10 mouse cellular contexts compared by ENCODE assay signal in genomic region chr15:84074705-84075185, GRCm38 (mm10). TPM values are rescaled to one million over a fixed set of nuclear protein-coding genes. Genes with fewer than 3 reads are reported as not detected.
DNase-seq lines count a peak whose midpoint lies in the region; ATAC-seq and TF ChIP-seq lines count a peak whose summit lies in the region.
"Had no signal": no experiment of that assay in that cellular context is flagged by ENCODE, and none has a peak within 500 bp of the region (broad histone marks: within the 10 kb centered on the region; RNA-seq: fewer than 3 reads in every experiment).

No protein-coding gene starts in this region.

- WGBS in heart, embryonic 11.5 days (ENCODE audit: insufficient replicate concordance): 17% methylated on average over 17 of the region's 17 CpGs
- WGBS in forebrain, embryonic 10.5 days: 12% methylated on average over 17 of the region's 17 CpGs

- ATAC-seq in heart, embryonic 11.5 days (replicated peaks; ENCODE audit: insufficient number of reproducible peaks, low FRiP score, low TSS enrichment): no peak
- ATAC-seq in megakaryocyte-erythroid progenitor cell, adult 5-6 weeks (replicated peaks; ENCODE audit: low FRiP score, low TSS enrichment, poor library complexity, severe bottlenecking): 0 out of 2 replicates have a peak, but pooled peaks have one; percentile 34

- no peaks in the 10 kb centered on the region for H3K9me3 ChIP-seq in heart, embryonic 11.5 days (replicated peaks; ENCODE audit: control insufficient read depth, low read length)
- no peaks in the 10 kb centered on the region for H3K9me3 ChIP-seq in ES-E14 (ENCODE audit: control insufficient read depth, insufficient read depth, low read depth, low read length)
- H3K9me3 ChIP-seq in forebrain, embryonic 10.5 days: no peaks in the 10 kb centered on the region
- H3K9me3 ChIP-seq: heart, embryonic 13.5 days had no signal

- DNase-seq in heart, postnatal 4 days: peak; percentile 33
- peak; percentile 40 for DNase-seq in ES-E14 (ENCODE audit: low read depth, low spot score)
- peak; percentile 46 for DNase-seq in forebrain, embryonic 10.5 days (ENCODE audit: extremely low spot score, low spot score)
- DNase-seq in gastrocnemius, postnatal 25 days: no peak
- no peak for DNase-seq in kidney, adult 18-20 months
- DNase-seq in heart, adult 11 months: no peak

- no peak overlapping the region for H3K27ac ChIP-seq in heart, embryonic 11.5 days (ENCODE audit: low read depth, low read length)
- H3K27ac ChIP-seq in ES-E14 (ENCODE audit: insufficient read depth, low read depth, low read length, poor library complexity, severe bottlenecking): no peak overlapping the region
- H3K27ac ChIP-seq in forebrain, embryonic 10.5 days: peak overlapping the region; percentile 64; the same call in 1 of the 2 replicates
- H3K27ac ChIP-seq: heart, embryonic 13.5 days; macrophage had no signal

- in situ Hi-C loops in ES-E14 (cut with MboI; ENCODE audit: low sequenced_read_pairs in 2 of 2, unreplicated experiment in 2 of 2): loop anchor here in 1 of 2 experiments (25.0 kb wide), 1 partner anchor 312 kb away; no protein-coding TSS in a partner anchor

- no peak overlapping the region for H3K9ac ChIP-seq in heart, embryonic 11.5 days (ENCODE audit: low read depth, low read length)
- H3K9ac ChIP-seq in ES-E14 (ENCODE audit: insufficient read depth, low read depth, low read length, poor library complexity, severe bottlenecking): no peak overlapping the region
- H3K9ac ChIP-seq: heart, embryonic 13.5 days had no signal

- no peaks in the 10 kb centered on the region for H3K4me1 ChIP-seq in heart, embryonic 11.5 days (ENCODE audit: control insufficient read depth, insufficient read depth, low read length)
- peaks cover 3 to 15% of the 10 kb centered on the region in 2 experiments; a peak in 3 of 4 replicates for H3K4me1 ChIP-seq in ES-E14 (ENCODE audit: control insufficient read depth in 2 of 2, insufficient read depth in 2 of 2, low read length in 2 of 2, poor library complexity in 1 of 2)
- peaks cover 43% of the 10 kb centered on the region for H3K4me1 ChIP-seq in forebrain, embryonic 10.5 days

- H3K4me2 ChIP-seq in heart, embryonic 11.5 days: no peak overlapping the region
- H3K4me2 ChIP-seq: heart, embryonic 13.5 days had no signal

- no peak overlapping the region for H3K4me3 ChIP-seq in heart, embryonic 11.5 days (ENCODE audit: low read depth, low read length)
- peak overlapping the region; percentile 25 to 33; a peak in 3 of 4 replicates for H3K4me3 ChIP-seq in ES-E14 (ENCODE audit: insufficient read depth in 1 of 2, low read depth in 1 of 2, low read length in 2 of 2, poor library complexity in 1 of 2, severe bottlenecking in 1 of 2)
- peak overlapping the region; percentile 43 for H3K4me3 ChIP-seq in forebrain, embryonic 10.5 days
- H3K4me3 ChIP-seq: heart, embryonic 13.5 days had no signal

- H3K36me3 ChIP-seq in heart, embryonic 11.5 days (ENCODE audit: control insufficient read depth, insufficient read depth, low read length): no peaks in the 10 kb centered on the region
- 0 out of 2 replicates have a peak, but pooled peaks cover 7% of the 10 kb centered on the region for H3K36me3 ChIP-seq in ES-E14 (ENCODE audit: control insufficient read depth, insufficient read depth, low read length, poor library complexity, severe bottlenecking)
- H3K36me3 ChIP-seq in forebrain, embryonic 10.5 days (replicated peaks): no peaks in the 10 kb centered on the region
- H3K36me3 ChIP-seq: heart, embryonic 13.5 days had no signal

- peaks cover 50% of the 10 kb centered on the region for H3K27me3 ChIP-seq in heart, embryonic 11.5 days (ENCODE audit: control insufficient read depth, insufficient read depth, low read length)
- H3K27me3 ChIP-seq in forebrain, embryonic 10.5 days (ENCODE audit: poor library complexity, severe bottlenecking): peaks cover 67% of the 10 kb centered on the region

TF ChIP-seq in ES-E14, 5 proteins besides CTCF, POLR2A, EP300 and RAD21:
- TF ChIP-seq CHD2 (IDR thresholded peaks at IDR 0.05; ENCODE audit: low read depth, low read length): no peak
- TF ChIP-seq HCFC1 (IDR thresholded peaks at IDR 0.05; ENCODE audit: borderline replicate concordance, insufficient read depth, low read length): no peak
- TF ChIP-seq ZNF384 (IDR thresholded peaks at IDR 0.05; ENCODE audit: low read depth, low read length): no peak
- TF ChIP-seq ZC3H11A (IDR thresholded peaks at IDR 0.05; ENCODE audit: borderline replicate concordance, low read depth, low read length): no peak
- no peak for TF ChIP-seq MAFK (IDR thresholded peaks at IDR 0.05; ENCODE audit: insufficient read depth, low read depth, low read length)

RNA-seq across cellular contexts. Expression of gene Efcab6, which starts 9.6 kb away (rescaled TPM):
- not detected for total RNA-seq in heart, postnatal 4 days (2021)
- 0.08 TPM in 1 of 2 replicates, not detected in the other for polyA plus RNA-seq in heart, embryonic 11.5 days (2014; fragmentation: Nextera tagmentation; extraction: Ambion mirVana)
- total RNA-seq in ES-E14 (2012; rRNA removed): 0.76 and 1.3 TPM in 2 replicates
- 0.19 and 0.23 TPM in 2 replicates for polyA plus RNA-seq in forebrain, embryonic 10.5 days (2016; fragmentation: Nextera tagmentation; extraction: Ambion mirVana)
- total RNA-seq in megakaryocyte-erythroid progenitor cell, adult 5-6 weeks (2014; fragmentation: Nextera tagmentation): not detected in 2 replicates
- total RNA-seq in megakaryocyte-erythroid progenitor cell, adult 5-6 weeks (2017): not detected in 2 replicates
- total RNA-seq in gastrocnemius, postnatal 25 days (2021): 1 to 10 TPM; 3.3 to 5.1 TPM
- polyA plus RNA-seq: heart, embryonic 13.5 days; macrophage had no signal

RNA-seq across cellular contexts. Expression of gene Sult4a1, which starts 30.8 kb away (rescaled TPM):
- under 1 TPM; 0.19 to 0.38 TPM for total RNA-seq in heart, postnatal 4 days (2021)
- polyA plus RNA-seq in heart, embryonic 11.5 days (2014; fragmentation: Nextera tagmentation; extraction: Ambion mirVana): 0.49 and 0.87 TPM in 2 replicates
- total RNA-seq in ES-E14 (2012; rRNA removed): 34.9 and 40.5 TPM in 2 replicates
- polyA plus RNA-seq in forebrain, embryonic 10.5 days (2016; fragmentation: Nextera tagmentation; extraction: Ambion mirVana): 9.3 and 10.6 TPM in 2 replicates
- total RNA-seq in megakaryocyte-erythroid progenitor cell, adult 5-6 weeks (2014; fragmentation: Nextera tagmentation): not detected in 2 replicates
- total RNA-seq in megakaryocyte-erythroid progenitor cell, adult 5-6 weeks (2017): not detected in 2 replicates
- not detected for total RNA-seq in gastrocnemius, postnatal 25 days (2021)
- polyA plus RNA-seq: macrophage had no signal

RNA-seq across cellular contexts. Expression of gene Pnpla5, which starts 48.2 kb away (rescaled TPM):
- not detected for total RNA-seq in heart, postnatal 4 days (2021)
- not detected in 2 replicates for polyA plus RNA-seq in heart, embryonic 11.5 days (2014; fragmentation: Nextera tagmentation; extraction: Ambion mirVana)
- 0.11 and 0.13 TPM in 2 replicates for total RNA-seq in ES-E14 (2012; rRNA removed)
- polyA plus RNA-seq in forebrain, embryonic 10.5 days (2016; fragmentation: Nextera tagmentation; extraction: Ambion mirVana): not detected in 2 replicates
- total RNA-seq in megakaryocyte-erythroid progenitor cell, adult 5-6 weeks (2014; fragmentation: Nextera tagmentation): not detected in 2 replicates
- total RNA-seq in megakaryocyte-erythroid progenitor cell, adult 5-6 weeks (2017): not detected in 2 replicates
- not detected for total RNA-seq in gastrocnemius, postnatal 25 days (2021)
- polyA plus RNA-seq: heart, embryonic 13.5 days; macrophage had no signal

Comparison
In these comparisons a context has a peak if more than half of its experiments do, and no peak if none do; other contexts are left out.
1. DNase-seq: peak in heart, postnatal 4 days (single experiment), ES-E14 (single experiment) and forebrain, embryonic 10.5 days (single experiment); none in gastrocnemius, postnatal 25 days (single experiment), kidney, adult 18-20 months (single experiment) and heart, adult 11 months (single experiment).
2. RNA of gene Sult4a1, which starts 30.8 kb away (total RNA-seq): 34.9 to 40.5 TPM in ES-E14; 0.19 to 0.38 TPM in heart, postnatal 4 days, not detected in megakaryocyte-erythroid progenitor cell, adult 5-6 weeks and not detected in gastrocnemius, postnatal 25 days; every median in the first group is over 10 times any median in the second.